Mouse (Mus musculus) CH12.LX (cell line): ENCODE data around the gene Sstr3. TPM values are rescaled to one million over a fixed set of nuclear protein-coding genes. Genes with fewer than 3 reads are reported as not detected.

ENCODE experiments used
- DNase-seq: peaks from one replicate; pipeline ENCODE4 v3.0.0-alpha.2; 2013; ENCODE audit errors: extremely low read depth
- H3K27ac ChIP-seq: 2 replicates; pipeline ENCODE4 v1.5.1; 2012; ENCODE audit warnings: low read depth, mild to moderate bottlenecking, control low read depth, moderate library complexity; ENCODE audit not compliant: insufficient read depth
- H3K27me3 ChIP-seq: replicated peaks from 2 replicates; pipeline ENCODE3; 2012; ENCODE audit warnings: inconsistent platforms
- H3K36me3 ChIP-seq, 2 experiments: replicated peaks in 1 of 2; 2 replicates each; pipeline versions ENCODE3 to v1.6.1; 2012; ENCODE audit warnings: inconsistent platforms in 1 of 2, low read length in 1 of 2, mild to moderate bottlenecking in 1 of 2, mixed read lengths in 1 of 2, moderate library complexity in 1 of 2; ENCODE audit not compliant: control insufficient read depth in 1 of 2, insufficient read depth in 1 of 2
- H3K4me1 ChIP-seq, 2 experiments: 2 replicates each; pipeline ENCODE4 v1.6.1; 2012; ENCODE audit warnings: inconsistent platforms in 1 of 2, moderate library complexity in 1 of 2; ENCODE audit not compliant: insufficient read depth in 2 of 2, control insufficient read depth in 1 of 2
- H3K4me2 ChIP-seq: 2 replicates; pipeline ENCODE4 v1.6.1; 2012; ENCODE audit warnings: low read depth, mild to moderate bottlenecking, control low read depth; ENCODE audit not compliant: poor library complexity, insufficient read depth, severe bottlenecking
- H3K4me3 ChIP-seq, 3 experiments: fragments of 150-350 bp in 1 of 3; sonication (generic) in 1 of 3; replicated peaks in 1 of 3; 2 replicates each; pipeline versions ENCODE3 to v1.5.1; 2011 to 2012; ENCODE audit warnings: low read depth in 2 of 3, low read length in 2 of 3, mild to moderate bottlenecking in 2 of 3, moderate library complexity in 2 of 3, control low read depth in 1 of 3, improper control_type of control experiment in 1 of 3, inconsistent platforms in 1 of 3, mixed read lengths in 1 of 3; ENCODE audit not compliant: poor library complexity in 1 of 3
- H3K79me2 ChIP-seq: replicated peaks from 2 replicates; pipeline ENCODE4 v1.6.1; 2012; ENCODE audit warnings: mild to moderate bottlenecking, moderate library complexity; ENCODE audit not compliant: control insufficient read depth, poor library complexity, insufficient read depth, severe bottlenecking; ENCODE audit errors: extremely low read depth
- H3K9ac ChIP-seq: 2 replicates; pipeline ENCODE4 v1.6.1; 2012; ENCODE audit warnings: low read depth, mild to moderate bottlenecking, control low read depth, moderate library complexity; ENCODE audit not compliant: insufficient read depth
- H3K9me3 ChIP-seq: replicated peaks from 2 replicates; pipeline ENCODE3; 2012; ENCODE audit warnings: low read length, inconsistent platforms, mixed read lengths
- BHLHE40 ChIP-seq: IDR thresholded peaks from 2 replicates; pipeline ENCODE4 v1.6.1; 2011; ENCODE audit warnings: mild to moderate bottlenecking, low read depth, low read length, improper control_type of control experiment
- CHD2 ChIP-seq: IDR thresholded peaks from 2 replicates; pipeline ENCODE4 v1.6.1; 2011; ENCODE audit warnings: low read length, improper control_type of control experiment
- E2F4 ChIP-seq: IDR thresholded peaks from 2 replicates; pipeline ENCODE4 v1.6.1; 2011; ENCODE audit warnings: low read depth, low read length, improper control_type of control experiment; ENCODE audit not compliant: insufficient replicate concordance
- ELF1 ChIP-seq: IDR thresholded peaks from 2 replicates; pipeline ENCODE4 v1.6.1; 2014; ENCODE audit warnings: low read depth, mild to moderate bottlenecking, inconsistent platforms, low read length, improper control_type of control experiment
- EP300 ChIP-seq: IDR thresholded peaks from 2 replicates; pipeline ENCODE4 v1.6.1; 2011; ENCODE audit warnings: low read length, improper control_type of control experiment
- ETS1 ChIP-seq: conservative IDR thresholded peaks from 2 replicates; pipeline ENCODE4 v1.6.1; 2012; ENCODE audit warnings: low read depth, mild to moderate bottlenecking, inconsistent platforms, low read length, improper control_type of control experiment, moderate library complexity
- HCFC1 ChIP-seq: IDR thresholded peaks from 2 replicates; pipeline ENCODE4 v1.6.1; 2012; ENCODE audit warnings: low read depth, mild to moderate bottlenecking, inconsistent platforms, low read length, improper control_type of control experiment
- IRF4 ChIP-seq: IDR thresholded peaks from 2 replicates; pipeline ENCODE4 v1.6.1; 2014; ENCODE audit warnings: low read depth, mild to moderate bottlenecking, inconsistent platforms, low read length, improper control_type of control experiment
- JUN ChIP-seq: IDR thresholded peaks from 2 replicates; pipeline ENCODE4 v1.6.1; 2011; ENCODE audit warnings: low read depth, mild to moderate bottlenecking, low read length, improper control_type of control experiment, moderate library complexity; ENCODE audit not compliant: insufficient read depth
- JUND ChIP-seq: conservative IDR thresholded peaks from 2 replicates; pipeline ENCODE4 v1.6.1; 2011; ENCODE audit warnings: low read depth, low read length, improper control_type of control experiment
- MAFK ChIP-seq: IDR thresholded peaks from 2 replicates; pipeline ENCODE4 v1.6.1; 2011; ENCODE audit warnings: low read length, improper control_type of control experiment; ENCODE audit not compliant: insufficient replicate concordance
- MAX ChIP-seq: IDR thresholded peaks from 2 replicates; pipeline ENCODE4 v1.6.1; 2011; ENCODE audit warnings: low read length, improper control_type of control experiment
- MAZ ChIP-seq: IDR thresholded peaks from 2 replicates; pipeline ENCODE4 v1.6.1; 2012; ENCODE audit warnings: low read depth, mild to moderate bottlenecking, inconsistent platforms, low read length, improper control_type of control experiment, moderate library complexity
- MEF2A ChIP-seq: IDR thresholded peaks from 2 replicates; pipeline ENCODE4 v1.6.1; 2014; ENCODE audit warnings: low read depth, mild to moderate bottlenecking, inconsistent platforms, low read length, improper control_type of control experiment, borderline replicate concordance
- MXI1 ChIP-seq: IDR thresholded peaks from 2 replicates; pipeline ENCODE4 v1.6.1; 2011; ENCODE audit warnings: mild to moderate bottlenecking, low read depth, low read length, improper control_type of control experiment
- NELFE ChIP-seq: IDR thresholded peaks from 2 replicates; pipeline ENCODE4 v1.6.1; 2011; ENCODE audit warnings: low read depth, low read length, improper control_type of control experiment
- PAX5 ChIP-seq: IDR thresholded peaks from 2 replicates; pipeline ENCODE4 v1.6.1; 2012; ENCODE audit warnings: low read length, inconsistent platforms, mixed read lengths
- RAD21 ChIP-seq: IDR thresholded peaks from 2 replicates; pipeline ENCODE4 v1.6.1; 2011; ENCODE audit warnings: low read depth, mild to moderate bottlenecking, low read length, improper control_type of control experiment, moderate library complexity
- SIN3A ChIP-seq: IDR thresholded peaks from 2 replicates; pipeline ENCODE4 v1.6.1; 2012; ENCODE audit warnings: low read length, improper control_type of control experiment, inconsistent platforms
- TCF12 ChIP-seq: IDR thresholded peaks from 2 replicates; pipeline ENCODE4 v1.6.1; 2014; ENCODE audit warnings: low read depth, mild to moderate bottlenecking, inconsistent platforms, low read length, improper control_type of control experiment
- USF1 ChIP-seq: IDR thresholded peaks from 2 replicates; pipeline ENCODE4 v1.6.1; 2014; ENCODE audit warnings: low read depth, mild to moderate bottlenecking, inconsistent platforms, low read length, improper control_type of control experiment
- ZC3H11A ChIP-seq: IDR thresholded peaks from 2 replicates; pipeline ENCODE4 v1.6.1; 2012; ENCODE audit warnings: low read depth, mild to moderate bottlenecking, inconsistent platforms, low read length, improper control_type of control experiment
- ZKSCAN1 ChIP-seq: IDR thresholded peaks from 2 replicates; pipeline ENCODE4 v1.6.1; 2012; ENCODE audit warnings: low read depth, inconsistent platforms, low read length, improper control_type of control experiment, borderline replicate concordance
- ZMIZ1 ChIP-seq: IDR thresholded peaks from 2 replicates; pipeline ENCODE4 v1.6.1; 2012; ENCODE audit warnings: low read depth, mild to moderate bottlenecking, inconsistent platforms, low read length, improper control_type of control experiment
- ZNF384 ChIP-seq: IDR thresholded peaks from 2 replicates; pipeline ENCODE4 v1.6.1; 2012; ENCODE audit warnings: low read depth, low read length, improper control_type of control experiment, inconsistent platforms
- dilution Hi-C: fragments of 300-500 bp; cut with MboI; formaldehyde crosslinking; loops from 2 replicates; pipeline ENCODE4 v1.14.3; 2020; ENCODE audit warnings: low sequenced_read_pairs; ENCODE audit not compliant: extremely low pct_unique_long_range_greater_than_20kb, extremely low pct_ligation_motif_present
- in situ Hi-C: fragments of 300-500 bp; cut with MboI; formaldehyde crosslinking; loops from 3 replicates; pipeline ENCODE4 v1.14.3; 2019; ENCODE audit warnings: low sequenced_read_pairs, low pct_ligation_motif_present, low pct_unique_long_range_greater_than_20kb, mixed read lengths
- polyA plus RNA-seq: library from polyadenylated mRNA; unstranded; fragments of >175 nt; gene quantifications from 2 replicates; pipeline ENCODE4 v1.2.1, GENCODE M21; 2012; ENCODE audit warnings: low read depth; ENCODE audit not compliant: insufficient read length
- total RNA-seq, 2 experiments: library from RNA; depleted of rRNA; stranded (reverse); fragments of 300-350 nt in 1 of 2; fragments of >200 nt in 1 of 2; gene quantifications; 2 replicates each; pipeline ENCODE4 v1.2.3; 2012 to 2014

Sstr3 gene
- total and polyA plus RNA-seq, 3 experiments, result 0.36 TPM; not detected in 2

DNA sequence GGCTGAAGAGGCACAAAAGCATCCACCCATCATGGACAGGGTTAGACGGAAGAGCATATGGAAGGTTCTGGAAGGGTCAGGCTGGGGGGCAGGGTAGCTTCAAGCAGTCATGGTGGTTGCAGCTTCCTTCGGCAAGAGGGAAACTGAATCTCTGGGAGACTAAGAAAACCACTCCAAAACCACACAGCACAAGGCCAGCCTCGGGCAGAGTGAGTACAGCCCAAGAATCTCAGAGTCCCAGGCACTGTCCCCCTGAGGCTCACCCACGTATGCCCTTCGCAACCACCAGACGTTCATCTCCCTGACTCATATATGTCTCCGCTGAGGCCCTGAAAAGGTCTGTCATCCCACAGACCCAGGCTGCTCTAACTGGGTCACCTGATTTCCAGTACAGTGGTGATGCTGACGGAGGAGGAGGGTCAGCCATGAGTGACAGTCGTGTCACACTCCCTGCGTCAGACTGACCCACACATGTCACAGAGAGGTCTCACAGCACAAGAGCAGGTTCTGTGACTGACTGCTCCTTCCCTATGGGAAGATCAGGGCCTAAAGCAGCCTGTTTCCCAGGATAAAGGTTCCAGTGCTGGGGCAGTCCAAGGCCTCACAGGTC, 51.0 kb downstream of the Sstr3 start (continued):
- TF ChIP-seq E2F4 (no peak), BHLHE40 (peak; percentile 90), PAX5 (no peak), ZC3H11A (no peak), JUND (peak; percentile 42; the same call in 1 of the 2 replicates), ZMIZ1 (peak; percentile 84), MAZ (no peak), USF1 (peak; percentile 51), ELF1 (no peak), MEF2A (no peak), MAX (peak; percentile 61)

- H3K4me3 ChIP-seq, result no peak overlapping the region
- dilution Hi-C loops, result no loop called here
- H3K4me1 ChIP-seq, result peaks cover 22 to 44% of the 10 kb centered on the region in 2 experiments
- peaks cover 7% of the 10 kb centered on the region for H3K9me3 ChIP-seq
- in situ Hi-C loops, result no loop called here
- TF ChIP-seq HCFC1 (no peak), ZC3H11A (no peak), EP300 (no peak), CHD2 (no peak), BHLHE40 (no peak), ZNF384 (no peak), USF1 (no peak), ZKSCAN1 (no peak), JUN (no peak), IRF4 (no peak), MXI1 (no peak), MEF2A (no peak), SIN3A (no peak), RAD21 (no peak), ETS1 (no peak), TCF12 (no peak), NELFE (no peak), MAFK (no peak), JUND (no peak)
- no peak overlapping the region for H3K9ac ChIP-seq
- DNase-seq, result no peak
- no peak overlapping the region for H3K27ac ChIP-seq
- no peaks in the 10 kb centered on the region for H3K79me2 ChIP-seq
- H3K36me3 ChIP-seq, result peaks cover 48 to 63% of the 10 kb centered on the region in 2 experiments
- no peak overlapping the region for H3K4me2 ChIP-seq
- H3K27me3 ChIP-seq, result no peaks in the 10 kb centered on the region
Measured at GRCm38 (mm10) chr15:78491301-78491700, 53.2 kb downstream of the Sstr3 start.
